Mouse (Mus musculus) heart, embryonic 10.5 days (tissue): ENCODE data around the gene Nipal3. TPM values are rescaled to one million over a fixed set of nuclear protein-coding genes. Genes with fewer than 3 reads are reported as not detected.

Source experiments
- DNase-seq: peaks from one replicate; pipeline ENCODE4 v3.0.0-alpha.2; 2017; ENCODE audit warnings: low spot score
- H3K27ac ChIP-seq: fragments of 300-500 bp; sonication (generic); 2 replicates; pipeline ENCODE4 v1.5.1; 2016; ENCODE audit warnings: mild to moderate bottlenecking
- H3K27me3 ChIP-seq: fragments of 300-500 bp; sonication (generic); 2 replicates; pipeline ENCODE4 v1.6.1; 2016; ENCODE audit warnings: mild to moderate bottlenecking; ENCODE audit not compliant: poor library complexity, insufficient read depth, severe bottlenecking
- H3K36me3 ChIP-seq: fragments of 300-500 bp; sonication (generic); 2 replicates; pipeline ENCODE4 v1.6.1; 2016; ENCODE audit warnings: mild to moderate bottlenecking, moderate library complexity
- H3K4me1 ChIP-seq: fragments of 300-500 bp; sonication (generic); 2 replicates; pipeline ENCODE4 v1.6.1; 2016; ENCODE audit warnings: mild to moderate bottlenecking
- H3K4me3 ChIP-seq: fragments of 300-500 bp; sonication (generic); 2 replicates; pipeline ENCODE4 v1.5.1; 2016; ENCODE audit warnings: mild to moderate bottlenecking, moderate library complexity
- H3K9me3 ChIP-seq: fragments of 300-500 bp; sonication (generic); 2 replicates; pipeline ENCODE4 v1.6.1; 2016; ENCODE audit warnings: mild to moderate bottlenecking, moderate library complexity
- WGBS: fragments of 180-500 bp; shearing (Covaris S2); methylation state at CpG from one replicate; pipeline ENCODE4 v1.1.7; 2016; 5-methylcytosine and 5-hydroxymethylcytosine counted together
- polyA plus RNA-seq: library from polyadenylated mRNA; unstranded; fragments of >200 nt; fragmentation: Nextera tagmentation; extraction: Ambion mirVana; gene quantifications from 2 replicates; pipeline ENCODE4 v1.2.1, GENCODE M21; 2016

The Nipal3 gene
- polyA plus RNA-seq, 1 experiment from 2014 or later, result 2.0 TPM

- Histone ChIP-seq H3K9me3 (no peaks in the 10 kb centered on the region), H3K4me1 (peaks cover 23% of the 10 kb centered on the region), H3K27me3 (no peaks in the 10 kb centered on the region), H3K27ac (no peak overlapping the region), H3K36me3 (no peaks in the 10 kb centered on the region), H3K4me3 (peak overlapping the region; percentile 88)
- WGBS, result 19% methylated on average over 18 of the region's 18 CpGs
- no peak for DNase-seq
Observed at GRCm38 (mm10) chr4:135495810-135496209, 972 bp upstream of the Nipal3 start.

GRCm38 (mm10) chr4:135495397-135495791, 556 bp upstream of the Nipal3 start:
- WGBS, result 17% methylated on average over 9 of the region's 9 CpGs
- 0 out of 2 replicates have a peak, but pooled peaks cover 2% of the 10 kb centered on the region for H3K36me3 ChIP-seq
- peak overlapping the region; percentile 88 for H3K4me3 ChIP-seq
- H3K9me3 ChIP-seq, result no peaks in the 10 kb centered on the region
- H3K27me3 ChIP-seq, result no peaks in the 10 kb centered on the region
- H3K4me1 ChIP-seq, result peaks cover 23% of the 10 kb centered on the region
- no peak for DNase-seq
- peak overlapping the region; percentile 80; the same call in 1 of the 2 replicates for H3K27ac ChIP-seq

GRCm38 (mm10) chr4:135493691-135494520, 932 bp downstream of the Nipal3 start:
- Histone ChIP-seq H3K27me3 (no peaks in the 10 kb centered on the region), H3K27ac (peak overlapping the region; percentile 80), H3K9me3 (no peaks in the 10 kb centered on the region), H3K36me3 (peaks cover 7% of the 10 kb centered on the region), H3K4me1 (peaks cover 23% of the 10 kb centered on the region), H3K4me3 (peak overlapping the region; percentile 88)
- 3% methylated on average over 33 of the region's 33 CpGs for WGBS
- DNase-seq, result peak; percentile 85

- H3K4me1 ChIP-seq, result peaks cover 23% of the 10 kb centered on the region
- no peak for DNase-seq
- H3K4me3 ChIP-seq, result peak overlapping the region; percentile 88
- no peaks in the 10 kb centered on the region for H3K27me3 ChIP-seq
- 47% methylated on average over 4 of the region's 4 CpGs for WGBS
- no peaks in the 10 kb centered on the region for H3K9me3 ChIP-seq
- H3K27ac ChIP-seq, result peak overlapping the region; percentile 80; the same call in 1 of the 2 replicates
- peaks cover 7% of the 10 kb centered on the region for H3K36me3 ChIP-seq
Observed at GRCm38 (mm10) chr4:135493271-135493670, 1.6 kb downstream of the Nipal3 start.

- Histone ChIP-seq H3K36me3 (peaks cover 7% of the 10 kb centered on the region), H3K4me1 (peaks cover 7% of the 10 kb centered on the region), H3K27ac (no peak overlapping the region), H3K4me3 (no peak overlapping the region), H3K9me3 (no peaks in the 10 kb centered on the region), H3K27me3 (no peaks in the 10 kb centered on the region)
- 83% methylated on average over 7 of the region's 7 CpGs for WGBS
- no peak for DNase-seq
Observed at GRCm38 (mm10) chr4:135489256-135489655, 5.6 kb downstream of the Nipal3 start.

GRCm38 (mm10) chr4:135486352-135486751, 8.5 kb downstream of the Nipal3 start:
- WGBS, result 86% methylated on average over 11 of the region's 11 CpGs

GRCm38 (mm10) chr4:135485086-135485485, 9.8 kb downstream of the Nipal3 start:
- 0 out of 2 replicates have a peak, but pooled peaks cover 4% of the 10 kb centered on the region for H3K27me3 ChIP-seq
- no peak overlapping the region for H3K27ac ChIP-seq
- H3K9me3 ChIP-seq, result no peaks in the 10 kb centered on the region
- H3K36me3 ChIP-seq, result peaks cover 4% of the 10 kb centered on the region
- peaks cover 11% of the 10 kb centered on the region for H3K4me1 ChIP-seq
- 83% methylated on average over 10 of the region's 10 CpGs for WGBS
- no peak for DNase-seq
- H3K4me3 ChIP-seq, result no peak overlapping the region

More at GRCm38 (mm10) chr4:135486352-135486751, 8.5 kb downstream of the Nipal3 start:
- H3K27ac ChIP-seq, result no peak overlapping the region
- H3K27me3 ChIP-seq, result 0 out of 2 replicates have a peak, but pooled peaks cover 4% of the 10 kb centered on the region
- no peak overlapping the region for H3K4me3 ChIP-seq
- H3K36me3 ChIP-seq, result peaks cover 7% of the 10 kb centered on the region
- no peak for DNase-seq
- no peaks in the 10 kb centered on the region for H3K9me3 ChIP-seq
- peaks cover 6% of the 10 kb centered on the region for H3K4me1 ChIP-seq

GRCm38 (mm10) chr4:135480370-135480769, 14.5 kb downstream of the Nipal3 start:
- H3K36me3 ChIP-seq, result no peaks in the 10 kb centered on the region
- 0 out of 2 replicates have a peak, but pooled peaks cover 4% of the 10 kb centered on the region for H3K27me3 ChIP-seq
- no peak overlapping the region for H3K4me3 ChIP-seq
- 67% methylated on average over 9 of the region's 9 CpGs for WGBS
- no peaks in the 10 kb centered on the region for H3K9me3 ChIP-seq
- no peak for DNase-seq
- H3K4me1 ChIP-seq, result peaks cover 11% of the 10 kb centered on the region
- H3K27ac ChIP-seq, result no peak overlapping the region

GRCm38 (mm10) chr4:135477851-135478250, 17.0 kb downstream of the Nipal3 start:
- Histone ChIP-seq H3K4me3 (no peak overlapping the region), H3K9me3 (no peaks in the 10 kb centered on the region), H3K36me3 (no peaks in the 10 kb centered on the region), H3K4me1 (peaks cover 5% of the 10 kb centered on the region; the same call in 1 of the 2 replicates), H3K27ac (no peak overlapping the region), H3K27me3 (0 out of 2 replicates have a peak, but pooled peaks cover 4% of the 10 kb centered on the region)
- 83% methylated on average over 10 of the region's 10 CpGs for WGBS
- DNase-seq, result no peak

GRCm38 (mm10) chr4:135463406-135463805, 31.4 kb downstream of the Nipal3 start:
- Histone ChIP-seq H3K4me3 (no peak overlapping the region), H3K9me3 (no peaks in the 10 kb centered on the region), H3K27ac (no peak overlapping the region), H3K36me3 (peaks cover 9% of the 10 kb centered on the region; the same call in 1 of the 2 replicates), H3K4me1 (peaks cover 5% of the 10 kb centered on the region; the same call in 1 of the 2 replicates), H3K27me3 (no peaks in the 10 kb centered on the region)
- 87% methylated on average over 11 of the region's 11 CpGs for WGBS
- DNase-seq, result no peak

GRCm38 (mm10) chr4:135453572-135453971, 41.3 kb downstream of the Nipal3 start:
- no peaks in the 10 kb centered on the region for H3K9me3 ChIP-seq
- DNase-seq, result no peak
- WGBS, result 79% methylated on average over 12 of the region's 12 CpGs
- H3K27ac ChIP-seq, result no peak overlapping the region
- 0 out of 2 replicates have a peak, but pooled peaks cover 4% of the 10 kb centered on the region for H3K36me3 ChIP-seq
- no peaks in the 10 kb centered on the region for H3K27me3 ChIP-seq
- H3K4me1 ChIP-seq, result peaks cover 26% of the 10 kb centered on the region
- no peak overlapping the region for H3K4me3 ChIP-seq

GRCm38 (mm10) chr4:135453164-135453563, 41.7 kb downstream of the Nipal3 start:
- Histone ChIP-seq H3K4me1 (peaks cover 26% of the 10 kb centered on the region), H3K27me3 (no peaks in the 10 kb centered on the region), H3K4me3 (no peak overlapping the region), H3K27ac (no peak overlapping the region), H3K36me3 (0 out of 2 replicates have a peak, but pooled peaks cover 4% of the 10 kb centered on the region), H3K9me3 (no peaks in the 10 kb centered on the region)
- 65% methylated on average over 6 of the region's 6 CpGs for WGBS
- no peak for DNase-seq

- Histone ChIP-seq H3K4me3 (peak overlapping the region; percentile 27; the same call in 1 of the 2 replicates), H3K4me1 (peaks cover 26% of the 10 kb centered on the region), H3K27me3 (no peaks in the 10 kb centered on the region), H3K9me3 (no peaks in the 10 kb centered on the region), H3K36me3 (0 out of 2 replicates have a peak, but pooled peaks cover 4% of the 10 kb centered on the region), H3K27ac (peak overlapping the region; percentile 70)
- WGBS, result 42% methylated on average over 18 of the region's 18 CpGs
- DNase-seq, result no peak
Observed at GRCm38 (mm10) chr4:135451360-135452015, 43.4 kb downstream of the Nipal3 start.
